Mouse (Mus musculus): ENCODE data around the gene Zfp708.
"Not testable (repeated sequence)": the region's sequence is repeated elsewhere in the genome, so short reads cannot be mapped to it uniquely, and the experiment has no call there.

GRCm38 (mm10) chr13:67121360-67121759, 23.6 kb upstream of the Zfp708 start, which contains the start of gene Zfp759:
- not testable (repeated sequence) for TF ChIP-seq GATA1, TAL1 (IDR thresholded peaks at IDR 0.05; ENCODE audit: low read length)

Measured in erythroblast, embryonic 14.5 days (primary cell).